Mouse (Mus musculus): ENCODE measurements at regions not wholly inside any gene's neighbourhood (a gene's known extent, or its start where the extent isn't known, plus 50 kb on each side); places are given as distances from the start of the nearest gene placed in this dataset.

DNA sequence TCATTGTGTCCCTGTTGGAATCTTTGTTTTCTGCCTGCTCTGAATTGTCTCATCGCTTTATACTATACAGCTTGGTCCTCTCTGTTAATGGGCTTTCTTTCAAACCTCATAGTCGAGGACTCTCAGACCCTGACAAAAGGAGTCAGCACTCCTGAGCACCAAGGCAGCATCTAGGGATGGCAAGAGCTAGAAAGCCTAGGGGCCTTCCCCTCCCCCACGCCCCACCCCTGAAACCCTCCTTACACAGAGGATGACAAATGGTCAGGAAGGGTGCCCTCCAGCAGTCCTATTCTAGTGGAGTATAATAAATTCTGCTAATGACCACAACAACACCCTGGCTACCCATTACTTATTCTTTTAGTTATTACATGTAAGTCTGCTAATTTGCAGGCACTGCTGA is 74.4 kb downstream of the Tbx19 start:
- ATAC-seq (replicated peaks; ENCODE audit: low FRiP score, poor library complexity, severe bottlenecking), result no peak

GRCm38 (mm10) chr1:165084753-165085152 is 75.8 kb downstream of the Tbx19 start:
- no peak for ATAC-seq (replicated peaks; ENCODE audit: low FRiP score, poor library complexity, severe bottlenecking)

- ATAC-seq (replicated peaks; ENCODE audit: low FRiP score, poor library complexity, severe bottlenecking), result no peak
These were observed 76.4 kb downstream of the Tbx19 start for GRCm38 (mm10) chr1:165084179-165084578.

GRCm38 (mm10) chr1:165080351-165080750 is 80.2 kb downstream of the Tbx19 start:
- ATAC-seq (replicated peaks; ENCODE audit: low FRiP score, poor library complexity, severe bottlenecking), result no peak

DNA sequence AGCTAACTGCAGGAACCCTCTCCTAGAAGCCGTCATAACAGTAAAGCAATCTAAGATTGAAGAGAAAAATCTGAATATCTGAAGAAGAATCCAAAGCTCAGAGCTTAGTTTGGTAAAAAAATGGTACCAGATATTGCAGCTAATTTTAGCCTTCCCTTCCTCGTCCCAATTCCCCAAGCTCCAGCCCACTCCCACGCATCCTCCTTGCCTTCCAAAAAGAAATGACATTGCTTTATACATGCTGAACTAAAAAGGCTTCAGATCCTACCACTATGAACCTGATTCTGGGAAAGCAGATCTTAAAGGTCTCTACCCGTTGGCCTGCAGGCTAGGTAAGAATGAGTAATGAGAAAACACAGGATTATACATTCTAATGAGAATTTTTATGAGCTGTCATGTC is 83.3 kb downstream of the Tbx19 start:
- no peak for ATAC-seq (replicated peaks; ENCODE audit: low FRiP score, poor library complexity, severe bottlenecking)

GRCm38 (mm10) chr1:165075301-165076082 is 85.1 kb downstream of the Tbx19 start:
- ATAC-seq (replicated peaks; ENCODE audit: low FRiP score, poor library complexity, severe bottlenecking), result no peak

- ATAC-seq (replicated peaks; ENCODE audit: low FRiP score, poor library complexity, severe bottlenecking), result no peak
These were observed 88.6 kb downstream of the Tbx19 start for GRCm38 (mm10) chr1:165071831-165072491.

GRCm38 (mm10) chr1:165064981-165065380 is 95.6 kb downstream of the Tbx19 start:
- no peak for ATAC-seq (replicated peaks; ENCODE audit: low FRiP score, poor library complexity, severe bottlenecking)

- ATAC-seq (replicated peaks; ENCODE audit: low FRiP score, poor library complexity, severe bottlenecking), result no peak
These were observed 97.6 kb downstream of the Tbx19 start for GRCm38 (mm10) chr1:165062813-165063492.

DNA sequence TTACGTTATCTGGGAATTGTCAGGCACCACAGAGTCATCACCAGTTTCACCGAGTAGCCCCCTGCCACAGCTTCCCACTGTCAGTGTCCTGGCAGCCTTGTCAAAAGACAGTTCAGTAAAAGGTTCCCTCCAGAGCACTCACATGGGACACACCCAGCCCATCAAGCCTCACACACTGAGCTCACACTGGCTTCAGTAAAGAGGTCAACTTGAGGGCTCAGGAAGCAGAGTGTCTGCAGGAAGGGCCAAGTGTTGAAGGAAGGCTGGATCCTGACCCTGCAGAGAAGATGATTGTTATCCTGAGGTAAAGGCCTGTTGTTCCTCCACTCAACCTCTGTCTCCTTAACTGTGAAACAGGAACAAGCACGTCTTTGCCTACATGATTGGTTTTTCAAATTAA is 99.2 kb downstream of the Tbx19 start:
- ATAC-seq (replicated peaks; ENCODE audit: low FRiP score, poor library complexity, severe bottlenecking), result no peak

DNA sequence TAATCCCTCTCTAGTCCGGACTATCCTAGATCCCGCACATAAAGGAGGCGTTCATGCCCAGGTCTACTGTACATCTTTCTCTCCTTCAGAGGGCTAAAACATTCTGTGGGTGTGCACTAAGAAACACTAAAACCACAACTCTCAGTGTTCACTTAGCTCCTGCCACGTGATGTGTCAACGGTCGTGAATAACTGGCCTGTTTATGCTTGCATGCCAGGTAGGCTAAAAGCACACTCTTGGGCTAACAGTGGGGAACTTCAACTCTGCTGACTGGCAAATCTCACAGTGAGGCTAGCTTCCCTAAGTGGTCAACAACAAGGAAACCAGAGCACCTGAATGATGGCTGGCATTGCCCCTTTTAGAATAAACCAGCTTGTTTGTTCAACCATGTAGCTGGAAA is 106.3 kb downstream of the Tbx19 start:
- ATAC-seq (replicated peaks; ENCODE audit: low FRiP score, poor library complexity, severe bottlenecking), result no peak

DNA sequence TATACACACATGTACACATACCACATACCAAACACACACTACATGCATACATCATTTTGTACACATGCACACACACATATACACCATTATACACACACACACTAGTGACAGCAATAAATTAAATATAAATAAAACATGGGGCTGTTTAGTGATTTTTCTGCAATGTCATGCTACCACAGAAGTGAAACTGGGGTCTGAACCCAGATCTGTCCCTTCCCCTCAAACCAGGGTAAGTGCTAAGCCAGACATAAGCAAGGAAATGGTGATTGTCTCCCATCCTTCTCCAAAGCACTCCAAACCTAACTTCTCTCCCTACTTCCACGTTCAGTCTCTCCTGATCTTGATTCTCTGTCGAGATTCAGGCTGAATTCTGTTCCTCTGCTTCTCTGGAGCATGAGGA is 109.3 kb downstream of the Tbx19 start:
- no peak for ATAC-seq (replicated peaks; ENCODE audit: low FRiP score, poor library complexity, severe bottlenecking)

DNA sequence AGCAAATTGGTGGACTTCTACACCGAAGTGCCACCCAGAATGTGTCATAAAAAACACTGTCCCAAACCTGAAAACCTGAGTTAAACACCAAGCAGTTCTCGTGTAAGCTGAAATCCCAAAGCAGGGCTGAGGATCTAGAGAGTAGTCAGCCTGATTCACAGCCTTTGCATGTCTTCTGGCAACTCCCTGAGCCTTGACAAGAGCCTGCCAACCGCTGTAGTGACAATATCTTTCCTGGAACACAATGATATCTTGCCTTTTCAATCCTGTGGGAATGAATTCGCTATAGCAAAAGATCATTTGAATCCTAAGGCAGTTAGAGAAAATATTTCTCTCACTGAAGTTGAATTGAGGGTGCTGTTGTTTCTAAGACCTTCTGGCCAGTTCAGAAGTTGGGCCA is 110.4 kb downstream of the Tbx19 start:
- ATAC-seq (replicated peaks; ENCODE audit: low FRiP score, poor library complexity, severe bottlenecking), result no peak

DNA sequence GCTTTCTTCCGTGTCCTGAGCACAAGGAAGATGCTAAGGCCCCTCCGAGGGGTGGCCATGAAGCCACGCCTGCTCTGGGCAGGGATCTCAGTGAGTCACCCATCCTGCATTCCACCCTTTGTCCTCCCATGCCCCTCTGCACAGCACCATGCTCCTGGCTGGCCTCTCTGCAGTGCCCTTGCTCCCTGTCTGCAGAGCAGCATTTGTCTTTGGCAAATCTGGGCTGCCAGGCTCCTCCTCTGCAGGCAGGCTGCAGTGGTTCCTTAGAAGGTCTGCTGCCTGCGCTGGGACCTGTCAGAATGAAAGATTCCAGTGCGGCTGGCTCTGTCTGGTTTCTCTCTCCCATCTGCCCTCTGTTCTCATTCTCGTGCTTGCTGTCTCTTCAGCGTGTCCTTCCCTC is 111.3 kb upstream of the Xcl1 start:
- ATAC-seq (replicated peaks; ENCODE audit: low FRiP score, poor library complexity, severe bottlenecking), result no peak

DNA sequence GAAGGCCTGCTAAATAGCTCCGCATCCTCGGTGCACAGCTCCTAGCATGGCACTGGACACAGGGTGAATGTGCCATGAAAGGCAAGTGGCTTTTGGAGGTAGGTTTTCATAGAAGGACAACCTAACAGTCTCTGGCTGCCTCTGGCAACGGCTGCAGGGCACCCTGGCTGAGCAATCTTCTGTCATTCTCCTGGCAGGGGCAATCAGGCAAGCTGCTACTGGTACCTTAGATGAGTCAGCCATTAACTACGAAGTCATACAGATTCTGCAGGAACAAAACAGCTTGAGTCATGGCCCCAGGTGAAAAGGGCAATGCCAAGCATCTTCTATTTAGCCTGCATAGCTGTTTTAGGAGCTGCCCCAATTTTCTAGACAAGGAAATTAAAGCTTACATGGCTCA is 110.7 kb upstream of the Xcl1 start:
- no peak for ATAC-seq (replicated peaks; ENCODE audit: low FRiP score, poor library complexity, severe bottlenecking)

DNA sequence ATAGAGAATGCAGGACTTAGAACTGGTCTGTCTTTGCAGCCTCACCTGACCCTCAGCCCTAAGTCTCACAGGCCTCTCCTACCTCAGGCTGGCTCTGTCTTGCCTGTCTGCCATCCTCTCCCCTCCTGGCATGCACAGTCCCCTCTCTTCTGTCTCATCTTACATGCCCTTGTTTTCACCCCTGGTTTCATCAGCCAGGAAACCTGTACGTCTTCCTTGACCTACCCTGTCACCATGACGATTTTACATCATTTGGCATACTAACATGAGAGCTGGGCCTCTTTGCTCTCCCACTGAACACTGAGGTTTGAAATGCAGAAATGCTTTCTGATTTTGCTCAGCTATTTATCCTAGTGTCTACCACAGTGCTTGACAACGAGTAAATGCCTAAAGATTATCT is 108.0 kb upstream of the Xcl1 start:
- ATAC-seq (replicated peaks; ENCODE audit: low FRiP score, poor library complexity, severe bottlenecking), result no peak

- ATAC-seq (replicated peaks; ENCODE audit: low FRiP score, poor library complexity, severe bottlenecking), result no peak
These were observed 106.8 kb upstream of the Xcl1 start for GRCm38 (mm10) chr1:165042105-165042504.

- ATAC-seq (replicated peaks; ENCODE audit: low FRiP score, poor library complexity, severe bottlenecking), result no peak
These were observed 101.3 kb upstream of the Xcl1 start for GRCm38 (mm10) chr1:165036631-165037030.

DNA sequence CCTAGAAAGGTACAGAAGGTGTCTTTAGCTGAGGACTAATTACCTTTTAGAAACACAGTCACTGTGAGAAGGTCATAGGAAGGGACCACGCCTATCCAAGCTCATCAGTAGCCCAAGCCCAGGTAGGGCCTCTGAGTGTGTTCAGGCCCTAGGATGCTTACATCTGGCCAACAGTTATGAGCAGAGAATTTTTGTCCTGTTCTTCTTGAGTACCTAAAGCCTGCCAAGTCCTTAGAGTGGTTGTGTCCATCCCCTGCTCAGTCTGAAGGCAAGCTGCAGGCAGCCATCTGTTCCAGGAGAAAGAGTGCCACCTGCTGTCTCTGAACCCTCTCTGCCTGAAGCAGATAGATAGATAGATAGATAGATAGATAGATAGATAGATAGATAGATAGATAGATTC is 100.3 kb upstream of the Xcl1 start:
- ATAC-seq (replicated peaks; ENCODE audit: low FRiP score, poor library complexity, severe bottlenecking), result no peak

DNA sequence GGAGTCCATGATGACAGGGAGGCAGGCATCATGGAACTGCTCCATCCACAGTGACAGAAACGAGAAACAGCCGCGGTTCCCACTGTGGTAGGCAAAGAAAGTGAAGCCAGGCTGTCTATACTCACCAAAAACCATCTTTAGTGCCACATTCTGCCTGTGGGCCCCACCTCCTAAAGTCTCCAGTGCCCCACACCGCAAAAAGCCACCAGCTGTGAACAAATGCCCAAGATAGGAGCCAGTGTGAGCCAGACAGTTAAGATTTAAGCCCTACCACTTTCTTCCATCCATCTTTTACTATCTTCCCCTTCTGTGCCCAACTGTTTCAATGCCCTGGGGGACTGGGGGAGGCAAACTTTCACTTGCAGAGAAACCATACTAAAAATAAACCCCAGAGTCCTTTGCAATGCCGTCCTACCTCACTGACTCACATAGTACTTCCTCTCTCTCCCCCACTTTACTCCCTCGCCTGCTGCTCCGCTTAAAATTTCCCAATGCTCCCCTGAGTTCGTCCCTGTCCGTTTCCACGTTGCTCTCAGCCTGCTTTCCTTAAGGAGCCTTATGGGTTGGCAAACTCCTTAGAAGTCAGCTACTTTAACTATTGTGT is 85.7 kb upstream of the Xcl1 start:
- ATAC-seq (replicated peaks; ENCODE audit: low FRiP score, poor library complexity, severe bottlenecking), result no peak

Data from erythroid progenitor cell, adult 5-6 weeks (primary cell).